Mouse (Mus musculus): ENCODE measurements around the gene Ttc21a. TPM values are rescaled to one million over a fixed set of nuclear protein-coding genes. Genes with fewer than 3 reads are reported as not detected.

Ttc21a gene
- polyA plus RNA-seq (2012; rRNA removed) = 0.42 and 0.47 TPM in 2 replicates

GRCm38 (mm10) chr9:119937005-119937773, at the start of gene Ttc21a, which contains the start of gene Gorasp1:
Gene Ttc21a (plus strand): TSS chr9:119937606.
Gene Gorasp1 (minus strand): TSS chr9:119937565.

GRCm38 (mm10) chr9:119894339-119895009, 42.9 kb upstream of the Ttc21a start, which contains the start of gene Wdr48:
Gene Wdr48 (plus strand): TSS chr9:119894878.

GRCm38 (mm10) chr9:119984536-119985011, 47.2 kb downstream of the Ttc21a start, which contains the start of gene Csrnp1:
Gene Csrnp1 (minus strand): TSS chr9:119984658.

Other genes with a start within 250 kb of the Ttc21a start
- 0.42 and 0.67 TPM in 2 replicates for gene Scn10a, start 218.3 kb upstream of the Ttc21a start, polyA plus RNA-seq (2012; rRNA removed)
- 0.31 and 0.40 TPM in 2 replicates for gene Scn11a, start 112.2 kb upstream of the Ttc21a start, polyA plus RNA-seq (2012; rRNA removed)
- 66.8 and 74.7 TPM in 2 replicates for gene Wdr48, start 42.7 kb upstream of the Ttc21a start, polyA plus RNA-seq (2012; rRNA removed)
- 13.2 and 16.4 TPM in 2 replicates for gene Gorasp1, start within 50 bp of the Ttc21a start, polyA plus RNA-seq (2012; rRNA removed)
- gene Csrnp1, start 47.1 kb downstream of the Ttc21a start, polyA plus RNA-seq (2012; rRNA removed) = 4.1 and 4.9 TPM in 2 replicates
- 0.37 and 0.86 TPM in 2 replicates for gene Xirp1, start 86.0 kb downstream of the Ttc21a start, polyA plus RNA-seq (2012; rRNA removed)
- 2.8 and 4.7 TPM in 2 replicates for gene Cx3cr1, start 132.3 kb downstream of the Ttc21a start, polyA plus RNA-seq (2012; rRNA removed)
- gene Ccr8, start 154.5 kb downstream of the Ttc21a start, polyA plus RNA-seq (2012; rRNA removed) = not detected in 2 replicates
- gene Slc25a38, start 172.8 kb downstream of the Ttc21a start, polyA plus RNA-seq (2012; rRNA removed) = 34.7 and 35.3 TPM in 2 replicates
- gene Rpsa, start 190.1 kb downstream of the Ttc21a start, polyA plus RNA-seq (2012; rRNA removed) = 2,315 and 2,737 TPM in 2 replicates
- gene Mobp, start 212.1 kb downstream of the Ttc21a start, polyA plus RNA-seq (2012; rRNA removed) = 0.24 and 0.30 TPM in 2 replicates